Mouse (Mus musculus): ENCODE measurements around the gene Grtp1.

The Grtp1 gene

GRCm38 (mm10) chr8:13200301-13201012 lies at the start of gene Grtp1:
TSS of gene Grtp1 (minus strand) at chr8:13200620.
- peak; percentile 39 for DNase-seq (ENCODE audit: low read depth, low spot score)

- DNase-seq (ENCODE audit: low read depth, low spot score): no peak
These were observed 44.0 kb upstream of the Grtp1 start for GRCm38 (mm10) chr8:13244343-13244880.

- no peak for DNase-seq (ENCODE audit: low read depth, low spot score)
These were observed 42.8 kb upstream of the Grtp1 start for GRCm38 (mm10) chr8:13242985-13243870.

GRCm38 (mm10) chr8:13240691-13241090 lies 40.3 kb upstream of the Grtp1 start:
- DNase-seq (ENCODE audit: low read depth, low spot score): no peak

GRCm38 (mm10) chr8:13240055-13240454 lies 39.6 kb upstream of the Grtp1 start:
- no peak for DNase-seq (ENCODE audit: low read depth, low spot score)

- no peak for DNase-seq (ENCODE audit: low read depth, low spot score)
These were observed 34.4 kb upstream of the Grtp1 start for GRCm38 (mm10) chr8:13234803-13235202.

GRCm38 (mm10) chr8:13230471-13230870 lies 30.1 kb upstream of the Grtp1 start:
- DNase-seq (ENCODE audit: low read depth, low spot score): no peak

- DNase-seq (ENCODE audit: low read depth, low spot score): no peak
These were observed 29.4 kb upstream of the Grtp1 start for GRCm38 (mm10) chr8:13229802-13230201.

GRCm38 (mm10) chr8:13228923-13229610 lies 28.6 kb upstream of the Grtp1 start:
- DNase-seq (ENCODE audit: low read depth, low spot score): no peak

GRCm38 (mm10) chr8:13227184-13227583 lies 26.8 kb upstream of the Grtp1 start:
- DNase-seq (ENCODE audit: low read depth, low spot score): no peak

- no peak for DNase-seq (ENCODE audit: low read depth, low spot score)
These were observed 25.9 kb upstream of the Grtp1 start for GRCm38 (mm10) chr8:13226288-13226687.

- DNase-seq (ENCODE audit: low read depth, low spot score): no peak
These were observed 24.0 kb upstream of the Grtp1 start for GRCm38 (mm10) chr8:13224426-13224825.

- DNase-seq (ENCODE audit: low read depth, low spot score): no peak
These were observed 18.0 kb upstream of the Grtp1 start for GRCm38 (mm10) chr8:13218441-13218840.

GRCm38 (mm10) chr8:13217986-13218385 lies 17.6 kb upstream of the Grtp1 start:
- DNase-seq (ENCODE audit: low read depth, low spot score): no peak

- DNase-seq (ENCODE audit: low read depth, low spot score): no peak
These were observed 16.7 kb upstream of the Grtp1 start for GRCm38 (mm10) chr8:13217093-13217492.

GRCm38 (mm10) chr8:13216386-13216785 lies 16.0 kb upstream of the Grtp1 start:
- no peak for DNase-seq (ENCODE audit: low read depth, low spot score)

GRCm38 (mm10) chr8:13213479-13214268 lies 13.3 kb upstream of the Grtp1 start:
- DNase-seq (ENCODE audit: low read depth, low spot score): peak; percentile 92

GRCm38 (mm10) chr8:13209770-13210169 lies 9.3 kb upstream of the Grtp1 start:
- DNase-seq (ENCODE audit: low read depth, low spot score): no peak

- no peak for DNase-seq (ENCODE audit: low read depth, low spot score)
These were observed 8.4 kb upstream of the Grtp1 start for GRCm38 (mm10) chr8:13208627-13209355.

GRCm38 (mm10) chr8:13206290-13206689 lies 5.9 kb upstream of the Grtp1 start:
- DNase-seq (ENCODE audit: low read depth, low spot score): no peak

Data from CD4-positive helper T cell, adult 2 months (primary cell).